Mouse (Mus musculus) erythroblast, embryonic 14.5 days (primary cell): ENCODE measurements around the gene Usp24. TPM values are rescaled to one million over a fixed set of nuclear protein-coding genes. Genes with fewer than 3 reads are reported as not detected.

ENCODE experiments used
- H3K27me3 ChIP-seq: 2 replicates; pipeline ENCODE4 v1.6.1; 2012; ENCODE audit warnings: inconsistent platforms; ENCODE audit not compliant: control insufficient read depth
- H3K36me3 ChIP-seq: 2 replicates; pipeline ENCODE4 v1.6.1; 2012; ENCODE audit warnings: mild to moderate bottlenecking, inconsistent platforms; ENCODE audit not compliant: control insufficient read depth
- H3K4me1 ChIP-seq: 2 replicates; pipeline ENCODE4 v1.6.1; 2012; ENCODE audit warnings: inconsistent platforms; ENCODE audit not compliant: control insufficient read depth
- H3K4me3 ChIP-seq: replicated peaks from 2 replicates; pipeline ENCODE3; 2012; ENCODE audit warnings: moderate library complexity, mild to moderate bottlenecking, inconsistent platforms
- H3K9me3 ChIP-seq: 2 replicates; pipeline ENCODE4 v1.6.1; 2012; ENCODE audit warnings: low read length, inconsistent platforms, mixed read lengths; ENCODE audit not compliant: control insufficient read depth
- GATA1 ChIP-seq: IDR thresholded peaks from 2 replicates; pipeline ENCODE4 v1.6.1; 2012; ENCODE audit warnings: low read length, inconsistent platforms, mixed read lengths
- TAL1 ChIP-seq: IDR thresholded peaks from 3 replicates; pipeline ENCODE4 v1.6.1; 2012; ENCODE audit warnings: low read length, inconsistent platforms, mixed read lengths
- polyA plus RNA-seq: library from polyadenylated mRNA; stranded (reverse); fragments of >175 nt; gene quantifications from 2 replicates; pipeline ENCODE4 v1.2.3, GENCODE M21; 2012

Usp24 gene
- polyA plus RNA-seq, 1 experiment: 1.2 TPM

DNA sequence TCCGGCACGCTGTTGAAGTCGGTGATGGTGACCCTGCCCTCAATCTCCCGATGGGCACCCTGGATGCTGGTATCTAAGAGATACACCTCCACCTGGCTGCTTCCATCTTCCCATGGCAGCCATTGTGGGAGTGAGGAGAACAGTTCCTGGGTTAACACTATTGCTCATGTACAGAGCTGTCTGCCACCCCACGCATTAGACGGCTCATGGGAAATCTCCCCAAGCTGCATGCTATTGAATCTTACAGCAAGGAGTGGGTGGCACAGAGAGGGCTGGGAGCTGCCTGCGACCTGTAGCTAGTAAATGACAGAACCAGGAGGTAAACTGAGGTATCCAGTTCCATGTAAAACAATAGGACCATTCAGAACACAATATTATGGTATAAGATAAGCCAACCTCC, 138.5 kb downstream of the Usp24 start:
- Histone ChIP-seq H3K4me3 (no peak overlapping the region), H3K36me3 (peaks cover 19% of the 10 kb centered on the region; the same call in 1 of the 2 replicates), H3K27me3 (no peaks in the 10 kb centered on the region), H3K4me1 (peaks cover 6% of the 10 kb centered on the region), H3K9me3 (no peaks in the 10 kb centered on the region)
- TF ChIP-seq TAL1 (no peak), GATA1 (no peak)

- no peak for TF ChIP-seq GATA1
- peaks cover 29% of the 10 kb centered on the region for H3K27me3 ChIP-seq
- peak overlapping the region; percentile 18 for H3K4me3 ChIP-seq
- H3K9me3 ChIP-seq: no peaks in the 10 kb centered on the region
- no peaks in the 10 kb centered on the region; the same call in 1 of the 2 replicates for H3K36me3 ChIP-seq
- no peaks in the 10 kb centered on the region for H3K4me1 ChIP-seq
These were observed 146.0 kb downstream of the Usp24 start for GRCm38 (mm10) chr4:106462016-106462415.

- no peaks in the 10 kb centered on the region for H3K9me3 ChIP-seq
- peak overlapping the region; percentile 57 for H3K4me3 ChIP-seq
- no peak for TF ChIP-seq TAL1
- TF ChIP-seq GATA1: no peak
- no peaks in the 10 kb centered on the region for H3K4me1 ChIP-seq
- H3K27me3 ChIP-seq: peaks cover 29% of the 10 kb centered on the region
- peaks cover 2% of the 10 kb centered on the region; the same call in 1 of the 2 replicates for H3K36me3 ChIP-seq
These were observed 146.5 kb downstream of the Usp24 start for GRCm38 (mm10) chr4:106462524-106462923.

- Histone ChIP-seq H3K27me3 (peaks cover 29% of the 10 kb centered on the region), H3K36me3 (peaks cover 2% of the 10 kb centered on the region; the same call in 1 of the 2 replicates), H3K4me1 (no peaks in the 10 kb centered on the region), H3K9me3 (no peaks in the 10 kb centered on the region), H3K4me3 (peak overlapping the region; percentile 57)
- TF ChIP-seq GATA1 (no peak), TAL1 (no peak)
These were observed 147.3 kb downstream of the Usp24 start for GRCm38 (mm10) chr4:106463174-106463801.

GRCm38 (mm10) chr4:106467420-106468110, 151.6 kb downstream of the Usp24 start:
- no peak overlapping the region for H3K4me3 ChIP-seq
- TF ChIP-seq TAL1 (no peak), GATA1 (no peak)
- no peaks in the 10 kb centered on the region for H3K9me3 ChIP-seq
- peaks cover 2% of the 10 kb centered on the region; the same call in 1 of the 2 replicates for H3K36me3 ChIP-seq
- peaks cover 26% of the 10 kb centered on the region for H3K27me3 ChIP-seq
- H3K4me1 ChIP-seq: no peaks in the 10 kb centered on the region

DNA sequence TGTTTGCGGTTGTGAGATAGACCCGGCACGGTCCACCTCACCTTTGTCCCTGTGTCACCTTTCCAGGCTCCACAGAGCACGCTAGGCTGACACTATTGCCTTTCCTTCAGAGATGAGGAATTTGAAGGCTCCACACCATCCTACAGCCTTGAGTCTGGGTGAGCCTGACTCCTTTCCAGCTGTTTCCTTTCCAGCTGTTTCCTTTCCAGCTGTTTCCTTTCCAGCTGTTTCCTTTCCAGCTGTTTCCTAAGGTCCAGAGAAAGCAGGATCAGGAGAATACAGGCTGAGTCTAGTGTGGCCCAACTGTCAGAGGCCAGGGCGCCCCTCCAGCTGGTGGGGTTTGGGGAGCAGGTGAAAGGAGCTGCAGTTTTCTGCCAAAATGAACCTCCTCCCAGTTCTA, 154.9 kb downstream of the Usp24 start:
- H3K9me3 ChIP-seq: no peaks in the 10 kb centered on the region
- TF ChIP-seq TAL1: no peak
- no peak for TF ChIP-seq GATA1
- peaks cover 2% of the 10 kb centered on the region; the same call in 1 of the 2 replicates for H3K36me3 ChIP-seq
- no peaks in the 10 kb centered on the region for H3K4me1 ChIP-seq
- H3K4me3 ChIP-seq: no peak overlapping the region
- H3K27me3 ChIP-seq: no peaks in the 10 kb centered on the region

DNA sequence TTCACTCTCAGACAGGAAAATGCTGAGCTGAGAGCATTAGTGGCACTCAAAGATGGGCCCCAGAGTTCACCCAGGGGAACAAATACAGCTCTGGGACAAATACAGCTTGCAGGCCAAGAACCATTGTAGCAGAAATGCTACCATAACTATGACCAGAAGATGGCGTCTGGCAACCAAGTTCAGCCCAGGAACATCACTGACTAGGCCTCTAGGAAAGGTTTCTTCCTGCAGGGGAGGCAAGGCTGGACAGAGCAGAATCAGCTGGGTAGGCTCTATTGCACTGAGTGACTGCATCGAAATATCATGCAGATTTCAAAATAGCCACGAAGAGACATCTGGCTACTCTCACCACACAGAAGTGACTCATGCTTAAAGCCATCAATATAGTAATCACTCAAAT, 156.3 kb downstream of the Usp24 start:
- TF ChIP-seq TAL1 (no peak), GATA1 (no peak)
- Histone ChIP-seq H3K4me3 (no peak overlapping the region), H3K4me1 (no peaks in the 10 kb centered on the region), H3K36me3 (peaks cover 2% of the 10 kb centered on the region; the same call in 1 of the 2 replicates), H3K27me3 (no peaks in the 10 kb centered on the region), H3K9me3 (no peaks in the 10 kb centered on the region)

- no peaks in the 10 kb centered on the region for H3K4me1 ChIP-seq
- H3K4me3 ChIP-seq: no peak overlapping the region
- no peak for TF ChIP-seq GATA1
- TF ChIP-seq TAL1: no peak
- no peaks in the 10 kb centered on the region for H3K9me3 ChIP-seq
- H3K36me3 ChIP-seq: no peaks in the 10 kb centered on the region
- no peaks in the 10 kb centered on the region for H3K27me3 ChIP-seq
These were observed 158.2 kb downstream of the Usp24 start for GRCm38 (mm10) chr4:106474241-106474640.

- Histone ChIP-seq H3K4me3 (no peak overlapping the region), H3K27me3 (peaks cover 10% of the 10 kb centered on the region), H3K9me3 (no peaks in the 10 kb centered on the region), H3K36me3 (no peaks in the 10 kb centered on the region), H3K4me1 (no peaks in the 10 kb centered on the region)
- TF ChIP-seq GATA1 (no peak), TAL1 (no peak)
These were observed 164.5 kb downstream of the Usp24 start for GRCm38 (mm10) chr4:106480545-106480944.

DNA sequence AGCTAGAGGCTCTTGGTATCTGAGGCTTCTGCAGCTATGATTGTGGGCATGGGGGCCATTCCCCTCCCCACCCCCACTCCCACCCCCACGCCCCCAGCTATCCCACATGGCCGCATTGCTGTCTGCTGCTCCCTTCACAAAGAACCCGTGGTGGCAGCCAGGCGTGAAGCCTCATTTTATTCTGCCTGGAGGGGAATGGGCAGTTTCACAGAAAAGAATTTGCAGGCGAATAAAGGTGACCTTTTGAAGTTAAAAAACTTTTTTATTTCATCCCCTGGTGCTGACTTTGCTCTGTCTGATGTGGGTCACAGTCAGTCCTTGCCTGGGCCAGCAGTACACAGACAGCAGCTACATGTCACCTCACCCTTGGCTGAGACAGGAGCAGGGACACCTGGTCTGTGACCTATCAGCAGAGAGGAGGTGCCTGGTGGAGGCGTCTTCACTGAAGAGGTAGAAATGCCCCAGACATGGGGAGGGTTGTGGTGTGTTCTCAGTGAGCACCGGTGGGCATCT, 167.3 kb downstream of the Usp24 start:
- Histone ChIP-seq H3K36me3 (no peaks in the 10 kb centered on the region), H3K4me1 (no peaks in the 10 kb centered on the region), H3K9me3 (no peaks in the 10 kb centered on the region), H3K27me3 (peaks cover 10% of the 10 kb centered on the region), H3K4me3 (no peak overlapping the region)
- TF ChIP-seq TAL1 (no peak), GATA1 (no peak)
